Comparison of ENCODE assay signal across 36 mouse cellular contexts in the genomic region with DNA sequence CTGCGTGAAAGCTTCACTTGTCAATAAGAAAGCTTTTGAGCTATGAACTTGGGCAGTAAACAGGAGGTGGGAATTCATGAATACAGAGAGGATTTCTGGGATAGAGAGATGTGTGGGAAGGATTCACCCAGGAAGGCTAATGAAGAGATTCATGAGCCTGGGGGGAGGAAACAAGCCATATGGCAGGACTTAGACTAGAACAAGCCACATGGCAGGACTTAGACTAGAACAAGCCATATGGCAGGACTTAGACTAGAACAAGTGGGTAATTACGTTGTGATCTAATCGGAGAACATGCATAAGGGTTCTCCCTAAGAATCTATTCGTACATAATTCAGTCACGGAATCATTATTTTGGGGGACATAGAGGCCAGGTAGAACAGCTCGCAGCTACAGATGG. TPM values are rescaled to one million over a fixed set of nuclear protein-coding genes. Genes with fewer than 3 reads are reported as not detected.
A peak's percentile ranks its signal among the peaks of the same experiment; 100 is the strongest.
DNase-seq lines count a peak whose midpoint lies in the region; ATAC-seq and TF ChIP-seq lines count a peak whose summit lies in the region.
"Had no signal": no experiment of that assay in that cellular context is flagged by ENCODE, and none has a peak within 500 bp of the region (broad histone marks: within the 10 kb centered on the region; RNA-seq: fewer than 3 reads in every experiment).

No protein-coding gene starts in this region.

- peak overlapping the region; percentile 59; the same call in 1 of the 2 replicates for H3K4me3 ChIP-seq in testis, adult 2 months (ENCODE audit: control insufficient read depth, low read depth, low read length)
- H3K4me3 ChIP-seq: heart, adult 2 months; heart, embryonic 12.5 days; kidney, embryonic 15.5 days; midbrain, embryonic 13.5 days; neural tube, embryonic 13.5 days had no signal

- no peak for DNase-seq in cerebellum, postnatal 10 days
- no peak for DNase-seq in frontal cortex, postnatal 25 days (ENCODE audit: low spot score in 2 of 2)
- DNase-seq in testis, postnatal 14 days (ENCODE audit: low spot score) = no peak
- peak; percentile 79 for DNase-seq in telencephalon, adult 2 months (ENCODE audit: low read depth, low spot score)
- DNase-seq in urinary bladder, postnatal 14 days (ENCODE audit: low spot score) = no peak
- DNase-seq: adrenal gland, adult 2 months; adrenal gland, postnatal 36 days; heart, adult 2 months; heart, postnatal 4 days; kidney, adult 11 months; kidney, postnatal 25 days; liver; lung, adult 2 months; lung, postnatal 10 days; retina, postnatal 1 day; right cerebral cortex, postnatal 4 days; thymus, postnatal 14 days had no signal

- TF ChIP-seq POLR2A in testis, adult 2 months (IDR thresholded peaks at IDR 0.05; ENCODE audit: control insufficient read depth, low read depth, low read length) = no peak

- no peak for TF ChIP-seq CTCF in testis, adult 2 months (IDR thresholded peaks at IDR 0.05; ENCODE audit: control insufficient read depth, insufficient read depth, insufficient replicate concordance, low read depth, low read length)

- peaks cover 3% of the 10 kb centered on the region; the same call in 1 of the 2 replicates for H3K4me1 ChIP-seq in testis, adult 2 months (ENCODE audit: control insufficient read depth, insufficient read depth, low read length)
- H3K4me1 ChIP-seq: heart, embryonic 12.5 days; midbrain, embryonic 13.5 days; neural tube, embryonic 13.5 days had no signal

- no peaks in the 10 kb centered on the region for H3K36me3 ChIP-seq in testis, adult 2 months (ENCODE audit: control insufficient read depth, insufficient read depth, low read length)
- H3K36me3 ChIP-seq: heart, embryonic 12.5 days; kidney, embryonic 15.5 days; midbrain, embryonic 13.5 days; neural tube, embryonic 13.5 days had no signal

- peak; percentile 58 for ATAC-seq in cerebellum, adult (ENCODE audit: insufficient number of reproducible peaks, low FRiP score, low TSS enrichment)
- peak; percentile 60 for ATAC-seq in frontal cortex, adult (ENCODE audit: low TSS enrichment)
- ATAC-seq: activated CD4-positive, CD25-positive, alpha-beta regulatory T cell, adult 4 months; forebrain, embryonic 14.5 days; inflammation-experienced regulatory T-cells, adult 6 months; midbrain, embryonic 13.5 days had no signal

- no peak overlapping the region for H3K27ac ChIP-seq in testis, adult 2 months (ENCODE audit: control insufficient read depth, insufficient read depth, low read depth, low read length)
- H3K27ac ChIP-seq: heart, adult 2 months; hindbrain, embryonic 14.5 days; kidney, embryonic 15.5 days; liver, embryonic 14.5 days; macrophage; midbrain, embryonic 13.5 days; neural tube, embryonic 13.5 days had no signal

- no peaks in the 10 kb centered on the region for H3K27me3 ChIP-seq in testis, adult 2 months (ENCODE audit: control insufficient read depth, insufficient read depth, low read length)
- H3K27me3 ChIP-seq: kidney, embryonic 15.5 days; midbrain, embryonic 13.5 days; neural tube, embryonic 13.5 days had no signal

RNA-seq across cellular contexts. Expression of a gene that starts 1.0 kb away (rescaled TPM):
- polyA plus RNA-seq in testis, adult 2 months (2012; rRNA removed) = 49.9 and 57.5 TPM in 2 replicates
- polyA plus RNA-seq: activated CD4-positive, CD25-positive, alpha-beta regulatory T cell, adult 4 months; adrenal gland, adult 2 months; C2C12; embryonic facial prominence, embryonic 11.5 days; forebrain, embryonic 14.5 days; heart, adult 2 months; heart, embryonic 12.5 days; heart, postnatal 0 days; hindbrain, embryonic 14.5 days; inflammation-experienced regulatory T-cells, adult 6 months; kidney, embryonic 15.5 days; limb, embryonic 11.5 days; liver, embryonic 14.5 days; lung, adult 2 months; macrophage; midbrain, embryonic 13.5 days; neural tube, embryonic 13.5 days; spleen, adult 2 months; urinary bladder, adult 2 months had no signal

RNA-seq across cellular contexts. Expression of a gene that starts 14.0 kb away (rescaled TPM):
- polyA plus RNA-seq in testis, adult 2 months (2012; rRNA removed) = not detected in 2 replicates
- polyA plus RNA-seq: activated CD4-positive, CD25-positive, alpha-beta regulatory T cell, adult 4 months; adrenal gland, adult 2 months; C2C12; embryonic facial prominence, embryonic 11.5 days; forebrain, embryonic 14.5 days; heart, adult 2 months; heart, embryonic 12.5 days; heart, postnatal 0 days; hindbrain, embryonic 14.5 days; inflammation-experienced regulatory T-cells, adult 6 months; kidney, embryonic 15.5 days; limb, embryonic 11.5 days; liver, embryonic 14.5 days; lung, adult 2 months; macrophage; midbrain, embryonic 13.5 days; neural tube, embryonic 13.5 days; spleen, adult 2 months; urinary bladder, adult 2 months had no signal

RNA-seq across cellular contexts. Expression of a gene that starts 37.8 kb away (rescaled TPM):
- polyA plus RNA-seq in testis, adult 2 months (2012; rRNA removed) = not detected in 2 replicates
- polyA plus RNA-seq: adrenal gland, adult 2 months; C2C12; embryonic facial prominence, embryonic 11.5 days; forebrain, embryonic 14.5 days; heart, adult 2 months; heart, embryonic 12.5 days; heart, postnatal 0 days; hindbrain, embryonic 14.5 days; inflammation-experienced regulatory T-cells, adult 6 months; kidney, embryonic 15.5 days; limb, embryonic 11.5 days; liver, embryonic 14.5 days; lung, adult 2 months; macrophage; midbrain, embryonic 13.5 days; neural tube, embryonic 13.5 days; spleen, adult 2 months; urinary bladder, adult 2 months had no signal

RNA-seq across cellular contexts. Expression of a gene that starts 41.0 kb away (rescaled TPM):
- not detected in 2 replicates for polyA plus RNA-seq in testis, adult 2 months (2012; rRNA removed)
- polyA plus RNA-seq: activated CD4-positive, CD25-positive, alpha-beta regulatory T cell, adult 4 months; adrenal gland, adult 2 months; embryonic facial prominence, embryonic 11.5 days; forebrain, embryonic 14.5 days; heart, adult 2 months; heart, embryonic 12.5 days; heart, postnatal 0 days; hindbrain, embryonic 14.5 days; inflammation-experienced regulatory T-cells, adult 6 months; kidney, embryonic 15.5 days; limb, embryonic 11.5 days; liver, embryonic 14.5 days; lung, adult 2 months; macrophage; midbrain, embryonic 13.5 days; neural tube, embryonic 13.5 days; spleen, adult 2 months; urinary bladder, adult 2 months had no signal

RNA-seq across cellular contexts. Expression of a gene that starts 53.0 kb away (rescaled TPM):
- not detected in 2 replicates for polyA plus RNA-seq in testis, adult 2 months (2012; rRNA removed)
- polyA plus RNA-seq: activated CD4-positive, CD25-positive, alpha-beta regulatory T cell, adult 4 months; adrenal gland, adult 2 months; embryonic facial prominence, embryonic 11.5 days; forebrain, embryonic 14.5 days; heart, adult 2 months; heart, embryonic 12.5 days; heart, postnatal 0 days; hindbrain, embryonic 14.5 days; inflammation-experienced regulatory T-cells, adult 6 months; kidney, embryonic 15.5 days; limb, embryonic 11.5 days; liver, embryonic 14.5 days; lung, adult 2 months; macrophage; midbrain, embryonic 13.5 days; neural tube, embryonic 13.5 days; spleen, adult 2 months; urinary bladder, adult 2 months had no signal
